Comparison of ENCODE assay signal across 9 mouse cellular contexts in the genomic region with DNA sequence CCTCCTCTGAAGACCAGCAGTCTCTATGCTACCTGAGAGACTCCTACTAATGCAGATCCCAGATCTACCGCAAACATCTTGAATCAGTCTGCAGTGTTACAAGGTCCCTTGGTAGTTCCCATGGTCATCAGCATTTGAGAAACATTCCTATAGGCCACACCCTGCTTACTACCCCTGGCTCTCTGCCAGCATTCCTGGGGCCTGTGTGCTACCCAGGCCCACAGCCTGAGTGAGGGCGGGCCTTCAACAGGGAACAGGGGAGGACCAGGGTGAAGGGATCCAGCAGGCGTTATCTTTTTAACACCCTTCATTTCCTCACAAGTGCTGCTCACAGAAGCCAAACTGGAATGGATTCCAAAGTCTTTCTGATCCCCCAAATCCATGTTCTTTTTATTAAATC.
DNase-seq lines count a peak whose midpoint lies in the region; ATAC-seq and TF ChIP-seq lines count a peak whose summit lies in the region.
"Had no signal": no experiment of that assay in that cellular context is flagged by ENCODE, and none has a peak within 500 bp of the region (broad histone marks: within the 10 kb centered on the region; RNA-seq: fewer than 3 reads in every experiment).

No protein-coding gene starts in this region.

- no peak for TF ChIP-seq POLR2A in limb, embryonic 14.5 days (IDR thresholded peaks at IDR 0.05; ENCODE audit: borderline replicate concordance, extremely low read depth, insufficient read depth, insufficient read length)

- H3K4me1 ChIP-seq in forebrain, embryonic 14.5 days (ENCODE audit: control insufficient read depth, insufficient read depth, low read length) = no peaks in the 10 kb centered on the region
- H3K4me1 ChIP-seq in forebrain, embryonic 13.5 days = peaks cover 10% of the 10 kb centered on the region
- peaks cover 38% of the 10 kb centered on the region for H3K4me1 ChIP-seq in heart, embryonic 10.5 days
- H3K4me1 ChIP-seq in limb, embryonic 14.5 days (ENCODE audit: control insufficient read depth, insufficient read depth, low read length) = peaks cover 22% of the 10 kb centered on the region
- H3K4me1 ChIP-seq: megakaryocyte, embryonic 14.5 days had no signal

- no peak overlapping the region for H3K27ac ChIP-seq in forebrain, embryonic 14.5 days (ENCODE audit: low read depth, low read length)
- H3K27ac ChIP-seq in forebrain, embryonic 13.5 days = no peak overlapping the region
- no peak overlapping the region for H3K27ac ChIP-seq in heart, embryonic 10.5 days
- H3K27ac ChIP-seq in limb, embryonic 14.5 days (replicated peaks; ENCODE audit: low read depth, low read length) = 0 out of 2 replicates have a peak overlapping the region, but pooled peaks have one; percentile 58
- no peak overlapping the region for H3K27ac ChIP-seq in layer of hippocampus, adult 2 months

- peak; percentile 17 for DNase-seq in forebrain, embryonic 14.5 days (ENCODE audit: low spot score)
- peak; percentile 91 for DNase-seq in ES-CJ7 (ENCODE audit: low read depth, low spot score)
- DNase-seq in heart, embryonic 10.5 days (ENCODE audit: low spot score) = peak; percentile 87
- DNase-seq in limb, embryonic 14.5 days (ENCODE audit: low spot score) = peak; percentile 83
- DNase-seq in B cell, adult 2 months = no peak
- no peak for DNase-seq in adrenal gland, adult 8-10 months
- DNase-seq in layer of hippocampus, adult 2 months (ENCODE audit: low spot score in 2 of 2) = no peak

- ATAC-seq in forebrain, embryonic 14.5 days = peak; percentile 42; the same call in 1 of the 2 replicates
- no peak for ATAC-seq in forebrain, embryonic 13.5 days
- peak; percentile 80 for ATAC-seq in limb, embryonic 14.5 days (ENCODE audit: low FRiP score, low read depth)

- no peak overlapping the region for H3K9ac ChIP-seq in forebrain, embryonic 14.5 days (ENCODE audit: low read length)
- H3K9ac ChIP-seq in forebrain, embryonic 13.5 days = no peak overlapping the region
- H3K9ac ChIP-seq in limb, embryonic 14.5 days (ENCODE audit: low read depth, low read length, severe bottlenecking) = no peak overlapping the region

- no peak for TF ChIP-seq CTCF in layer of hippocampus, adult 2 months (conservative IDR thresholded peaks at IDR 0.05)

- no peaks in the 10 kb centered on the region for H3K27me3 ChIP-seq in forebrain, embryonic 14.5 days (replicated peaks; ENCODE audit: control insufficient read depth, insufficient read depth, low read length)
- H3K27me3 ChIP-seq in forebrain, embryonic 13.5 days = no peaks in the 10 kb centered on the region
- no peaks in the 10 kb centered on the region for H3K27me3 ChIP-seq in heart, embryonic 10.5 days (ENCODE audit: insufficient read depth, poor library complexity, severe bottlenecking)
- H3K27me3 ChIP-seq in limb, embryonic 14.5 days (ENCODE audit: control insufficient read depth, insufficient read depth, low read length) = no peaks in the 10 kb centered on the region

- 69% methylated on average over 3 of the region's 3 CpGs for WGBS in forebrain, embryonic 14.5 days
- WGBS in forebrain, embryonic 13.5 days = 68% methylated on average over 3 of the region's 3 CpGs
- whole genome bisulfite sequencing in heart, embryonic 10.5 days = 33% methylated on average over 3 of the region's 3 CpGs
- WGBS in limb, embryonic 14.5 days = 26% methylated on average over 3 of the region's 3 CpGs

- H3K4me2 ChIP-seq in forebrain, embryonic 14.5 days (ENCODE audit: low read length) = no peak overlapping the region
- H3K4me2 ChIP-seq in forebrain, embryonic 13.5 days = no peak overlapping the region
- no peak overlapping the region for H3K4me2 ChIP-seq in limb, embryonic 14.5 days (replicated peaks; ENCODE audit: low read depth, low read length, severe bottlenecking)

- no peaks in the 10 kb centered on the region for H3K9me3 ChIP-seq in forebrain, embryonic 14.5 days (replicated peaks; ENCODE audit: control insufficient read depth, low read length)
- no peaks in the 10 kb centered on the region for H3K9me3 ChIP-seq in forebrain, embryonic 13.5 days (replicated peaks)
- no peaks in the 10 kb centered on the region for H3K9me3 ChIP-seq in heart, embryonic 10.5 days
- no peaks in the 10 kb centered on the region for H3K9me3 ChIP-seq in limb, embryonic 14.5 days (ENCODE audit: control insufficient read depth, low read length)
- H3K9me3 ChIP-seq: megakaryocyte, embryonic 14.5 days had no signal

- H3K36me3 ChIP-seq in forebrain, embryonic 14.5 days (ENCODE audit: control insufficient read depth, insufficient read depth, low read length) = no peaks in the 10 kb centered on the region
- H3K36me3 ChIP-seq in forebrain, embryonic 13.5 days (ENCODE audit: poor library complexity, severe bottlenecking) = no peaks in the 10 kb centered on the region
- H3K36me3 ChIP-seq in heart, embryonic 10.5 days = no peaks in the 10 kb centered on the region
- no peaks in the 10 kb centered on the region for H3K36me3 ChIP-seq in limb, embryonic 14.5 days (ENCODE audit: control insufficient read depth, insufficient read depth, low read length)

- no peak overlapping the region for H3K4me3 ChIP-seq in forebrain, embryonic 14.5 days (ENCODE audit: low read depth, low read length)
- no peak overlapping the region for H3K4me3 ChIP-seq in forebrain, embryonic 13.5 days
- H3K4me3 ChIP-seq in heart, embryonic 10.5 days = no peak overlapping the region
- H3K4me3 ChIP-seq in limb, embryonic 14.5 days (replicated peaks; ENCODE audit: low read length) = no peak overlapping the region
- no peak overlapping the region for H3K4me3 ChIP-seq in layer of hippocampus, adult 2 months
- H3K4me3 ChIP-seq: megakaryocyte, embryonic 14.5 days had no signal

Comparison
In these comparisons a context has a peak if more than half of its experiments do, and no peak if none do; other contexts are left out.
1. DNase-seq: peak in forebrain, embryonic 14.5 days (single experiment), ES-CJ7 (single experiment), heart, embryonic 10.5 days (single experiment) and limb, embryonic 14.5 days (single experiment); none in B cell, adult 2 months (0 of 2), adrenal gland, adult 8-10 months (single experiment) and layer of hippocampus, adult 2 months (0 of 2).